Mouse (Mus musculus) heart, postnatal 0 days (tissue): Measurements from ENCODE around the gene Prpf8. TPM values are rescaled to one million over a fixed set of nuclear protein-coding genes. Genes with fewer than 3 reads are reported as not detected.

ENCODE experiments used
- ATAC-seq: fragments of 200-750 bp; cut with Nextera tagmentation; 2 replicates; pipeline ENCODE4 v1.8.0; 2017; ENCODE audit warnings: low read depth, moderate number of reproducible peaks, moderate library complexity; ENCODE audit not compliant: insufficient read depth
- DNase-seq: peaks from one replicate; pipeline ENCODE4 v3.0.0-alpha.2; 2016; ENCODE audit warnings: low spot score
- H3K27ac ChIP-seq: fragments of 300-500 bp; sonication (generic); 2 replicates; pipeline ENCODE4 v1.5.1; 2014; ENCODE audit warnings: low read depth, mild to moderate bottlenecking
- H3K27me3 ChIP-seq: fragments of 300-500 bp; sonication (generic); 2 replicates; pipeline ENCODE4 v1.6.1; 2014; ENCODE audit warnings: low read length, mixed read lengths; ENCODE audit not compliant: control insufficient read depth, insufficient read depth
- H3K36me3 ChIP-seq: fragments of 300-500 bp; sonication (generic); replicated peaks from 2 replicates; pipeline ENCODE4 v1.6.1; 2014; ENCODE audit warnings: low read length, mixed read lengths; ENCODE audit not compliant: control insufficient read depth, insufficient read depth
- H3K4me1 ChIP-seq: fragments of 300-500 bp; sonication (generic); 2 replicates; pipeline ENCODE4 v1.6.1; 2014; ENCODE audit warnings: antibody characterized with exemption; ENCODE audit not compliant: control insufficient read depth, insufficient read depth
- H3K4me2 ChIP-seq: fragments of 300-500 bp; sonication (generic); 2 replicates; pipeline ENCODE4 v1.6.1; 2014; ENCODE audit warnings: low read depth, mild to moderate bottlenecking, low read length, moderate library complexity
- H3K4me3 ChIP-seq: fragments of 300-500 bp; sonication (generic); 2 replicates; pipeline ENCODE4 v1.5.1; 2014; ENCODE audit warnings: low read depth, low read length
- H3K9ac ChIP-seq: fragments of 300-500 bp; sonication (generic); replicated peaks from 2 replicates; pipeline ENCODE4 v1.6.1; 2014; ENCODE audit warnings: low read depth, low read length, mixed read lengths
- H3K9me3 ChIP-seq: fragments of 300-500 bp; sonication (generic); replicated peaks from 2 replicates; pipeline ENCODE4 v1.6.1; 2016; ENCODE audit warnings: low read length; ENCODE audit not compliant: control insufficient read depth
- CTCF ChIP-seq: IDR thresholded peaks from 2 replicates; pipeline ENCODE4 v1.5.1; 2016; ENCODE audit warnings: antibody characterized with exemption, control low read depth, low read depth
- EP300 ChIP-seq: IDR thresholded peaks from 2 replicates; pipeline ENCODE4 v1.6.1; 2016; ENCODE audit warnings: antibody characterized with exemption, low read depth
- WGBS: fragments of 180-500 bp; shearing (Covaris S2); extraction: QIAGEN DNeasy Blood & Tissue Kit; methylation state at CpG from one replicate; pipeline ENCODE4 v1.1.7; 2014; 5-methylcytosine and 5-hydroxymethylcytosine counted together
- polyA plus RNA-seq: library from polyadenylated mRNA; unstranded; fragments of >200 nt; fragmentation: Nextera tagmentation; extraction: Ambion mirVana; gene quantifications from 2 replicates; pipeline ENCODE4 v1.2.1, GENCODE M21; 2015
- total RNA-seq: library from RNA; depleted of rRNA; stranded (reverse); fragments of >200 nt; gene quantifications from 2 replicates; pipeline ENCODE4 v1.2.3, GENCODE M21; 2014; ENCODE audit warnings: low replicate concordance; rRNA removed

Prpf8 gene
- total RNA-seq (73.8 and 79.8 TPM in 2 replicates), polyA plus RNA-seq (15.2 and 17.0 TPM in 2 replicates)

- DNase-seq: peak; percentile 99
- Histone ChIP-seq H3K4me1 (peaks cover 10% of the 10 kb centered on the region), H3K9ac (peak within 1 kb of the TSS; percentile 82), H3K9me3 (no peaks in the 10 kb centered on the region), H3K36me3 (peaks cover 24% of the 10 kb centered on the region), H3K4me2 (peak within 1 kb of the TSS; percentile 83), H3K4me3 (peak within 1 kb of the TSS; percentile 76), H3K27me3 (no peaks in the 10 kb centered on the region), H3K27ac (peak within 1 kb of the TSS; percentile 73)
- TF ChIP-seq CTCF (no peak), EP300 (no peak)
- WGBS: under 1% methylated on average over 49 of the region's 52 CpGs
- peak; percentile 100 for ATAC-seq
Measured at GRCm38 (mm10) chr11:75486601-75487285, at the start of gene Prpf8. TSS of gene Prpf8 (plus strand) at chr11:75486816.

- H3K9ac ChIP-seq: no peak overlapping the region
- 78% methylated on average over 13 of the region's 13 CpGs for WGBS
- H3K4me1 ChIP-seq: no peaks in the 10 kb centered on the region
- peaks cover 5% of the 10 kb centered on the region; the same call in 1 of the 2 replicates for H3K9me3 ChIP-seq
- H3K36me3 ChIP-seq: peaks cover 14% of the 10 kb centered on the region; the same call in 1 of the 2 replicates
- H3K27me3 ChIP-seq: no peaks in the 10 kb centered on the region
- ATAC-seq (no peak), DNase-seq (no peak)
- TF ChIP-seq CTCF (no peak), EP300 (no peak)
- no peak overlapping the region for H3K27ac ChIP-seq
- no peak overlapping the region for H3K4me2 ChIP-seq
- H3K4me3 ChIP-seq: no peak overlapping the region
Measured at GRCm38 (mm10) chr11:75438194-75438593, 48.4 kb upstream of the Prpf8 start.

GRCm38 (mm10) chr11:75438804-75439203 is 47.8 kb upstream of the Prpf8 start:
- Histone ChIP-seq H3K4me2 (no peak overlapping the region), H3K27ac (no peak overlapping the region), H3K9me3 (peaks cover 5% of the 10 kb centered on the region; the same call in 1 of the 2 replicates), H3K27me3 (no peaks in the 10 kb centered on the region), H3K4me1 (no peaks in the 10 kb centered on the region), H3K36me3 (peaks cover 14% of the 10 kb centered on the region; the same call in 1 of the 2 replicates), H3K9ac (no peak overlapping the region), H3K4me3 (no peak overlapping the region)
- DNase-seq (no peak), ATAC-seq (no peak)
- TF ChIP-seq EP300 (no peak), CTCF (no peak)
- WGBS: 86% methylated on average over 3 of the region's 3 CpGs

- Histone ChIP-seq H3K4me1 (no peaks in the 10 kb centered on the region), H3K27ac (no peak within 1 kb of the TSS), H3K27me3 (no peaks in the 10 kb centered on the region), H3K36me3 (peaks cover 18% of the 10 kb centered on the region), H3K4me3 (no peak within 1 kb of the TSS), H3K9me3 (peaks cover 2% of the 10 kb centered on the region; the same call in 1 of the 2 replicates), H3K9ac (no peak within 1 kb of the TSS), H3K4me2 (no peak within 1 kb of the TSS)
- TF ChIP-seq EP300 (no peak), CTCF (no peak)
- no peak for ATAC-seq
- 93% methylated on average over 6 of the region's 6 CpGs for WGBS
- no peak for DNase-seq
Measured at GRCm38 (mm10) chr11:75439363-75439762, 47.3 kb upstream of the Prpf8 start, which contains the start of gene Serpinf2. TSS of gene Serpinf2 (minus strand) at chr11:75439591.

- WGBS: 85% methylated on average over 3 of the region's 3 CpGs
- DNase-seq: no peak
- Histone ChIP-seq H3K27me3 (no peaks in the 10 kb centered on the region), H3K36me3 (peaks cover 23% of the 10 kb centered on the region), H3K9me3 (no peaks in the 10 kb centered on the region), H3K9ac (no peak overlapping the region), H3K4me2 (no peak overlapping the region), H3K4me1 (no peaks in the 10 kb centered on the region), H3K27ac (no peak overlapping the region), H3K4me3 (no peak overlapping the region)
- ATAC-seq: no peak
- no peak for TF ChIP-seq CTCF
- no peak for TF ChIP-seq EP300
Measured at GRCm38 (mm10) chr11:75439951-75440350, 46.7 kb upstream of the Prpf8 start.
